Mouse (Mus musculus): ENCODE measurements around the gene Fgfr2. TPM values are rescaled to one million over a fixed set of nuclear protein-coding genes. Genes with fewer than 3 reads are reported as not detected.
"Not testable (repeated sequence)": the region's sequence is repeated elsewhere in the genome, so short reads cannot be mapped to it uniquely, and the experiment has no call there.

Fgfr2 gene
- polyA plus RNA-seq, 1 experiment from 2014 or later, result 133 TPM

DNA sequence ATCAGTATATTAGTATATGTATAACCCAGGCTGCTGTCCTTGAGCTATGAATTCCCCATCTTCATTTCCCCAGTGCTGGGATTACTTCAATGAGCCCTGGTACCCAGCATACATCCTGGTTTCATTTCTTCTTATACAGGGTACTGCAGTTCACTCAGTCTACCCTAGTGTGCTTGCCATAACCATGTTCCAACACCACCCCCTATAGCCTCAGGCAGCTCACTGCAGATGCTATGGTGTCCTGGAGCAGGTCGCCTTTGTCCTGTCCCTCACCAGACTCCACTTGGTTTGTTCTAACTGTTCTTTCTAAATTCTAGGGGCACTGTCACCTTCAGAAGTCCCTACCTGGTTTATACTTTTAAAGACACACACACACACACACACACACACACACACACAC is 2080.5 kb downstream of the Fgfr2 start:
- no peaks in the 10 kb centered on the region for H3K27me3 ChIP-seq (ENCODE audit: control insufficient read depth, insufficient read depth, low read length)
- no peak for ATAC-seq (ENCODE audit: low FRiP score, low TSS enrichment)
- H3K4me3 ChIP-seq (ENCODE audit: low read length), result no peak overlapping the region
- no peak overlapping the region for H3K9ac ChIP-seq (ENCODE audit: low read depth, low read length)
- WGBS, result 52% methylated on average over 1 of the region's 1 CpGs
- no peaks in the 10 kb centered on the region for H3K36me3 ChIP-seq (ENCODE audit: control insufficient read depth, insufficient read depth, low read length)
- H3K9me3 ChIP-seq (ENCODE audit: control insufficient read depth, low read length), result no peaks in the 10 kb centered on the region
- H3K4me2 ChIP-seq (replicated peaks; ENCODE audit: low read depth, low read length), result no peak overlapping the region
- H3K27ac ChIP-seq (ENCODE audit: low read depth, low read length), result no peak overlapping the region
- H3K4me1 ChIP-seq (ENCODE audit: control insufficient read depth, insufficient read depth, low read length), result no peaks in the 10 kb centered on the region

DNA sequence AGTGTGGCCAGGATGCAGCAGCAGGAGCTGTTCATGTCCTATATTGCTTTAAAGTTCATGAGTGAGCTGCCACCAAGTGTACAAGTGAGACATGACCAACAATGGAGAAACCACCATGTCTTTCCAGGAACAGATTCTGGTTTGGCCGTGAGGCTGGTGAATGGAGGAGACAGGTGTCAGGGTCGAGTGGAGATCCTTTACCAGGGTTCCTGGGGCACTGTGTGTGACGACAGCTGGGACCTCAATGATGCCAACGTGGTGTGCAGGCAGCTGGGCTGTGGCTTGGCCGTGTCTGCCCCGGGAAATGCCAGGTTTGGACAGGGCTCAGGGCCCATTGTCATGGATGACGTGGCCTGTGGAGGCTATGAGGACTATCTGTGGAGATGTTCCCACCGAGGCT is 2082.4 kb downstream of the Fgfr2 start:
- H3K4me1 ChIP-seq (ENCODE audit: control insufficient read depth, insufficient read depth, low read length); H3K9ac ChIP-seq (ENCODE audit: low read depth, low read length); H3K27ac ChIP-seq (ENCODE audit: low read depth, low read length); H3K4me2 ChIP-seq (replicated peaks; ENCODE audit: low read depth, low read length); H3K36me3 ChIP-seq (ENCODE audit: control insufficient read depth, insufficient read depth, low read length); H3K9me3 ChIP-seq (ENCODE audit: control insufficient read depth, low read length); H3K27me3 ChIP-seq (ENCODE audit: control insufficient read depth, insufficient read depth, low read length); H3K4me3 ChIP-seq (ENCODE audit: low read length); ATAC-seq (ENCODE audit: low FRiP score, low TSS enrichment): not testable (repeated sequence)
- WGBS, result 88% methylated on average over 8 of the region's 8 CpGs

DNA sequence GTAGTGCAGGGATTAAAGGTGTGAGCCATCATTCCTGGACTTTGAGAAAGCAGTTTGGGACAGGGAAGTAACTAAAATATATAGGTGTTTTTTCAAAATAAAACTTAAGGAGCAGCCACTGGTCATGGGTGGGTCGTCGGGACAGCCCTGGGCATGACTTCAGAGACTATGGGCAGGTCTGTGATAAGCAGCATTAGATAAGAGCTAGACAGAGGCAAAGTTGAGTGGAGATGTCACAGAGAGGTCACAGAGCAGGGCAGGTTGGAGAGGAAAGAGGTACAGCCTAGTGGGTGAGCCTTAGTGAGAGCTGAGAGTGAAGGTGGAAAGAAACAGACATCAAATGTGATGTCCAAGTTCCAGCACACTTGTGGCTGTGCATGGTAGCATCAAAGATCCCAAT is 2086.1 kb downstream of the Fgfr2 start:
- 90% methylated on average over 2 of the region's 2 CpGs for WGBS
- Histone ChIP-seq H3K27me3 (ENCODE audit: control insufficient read depth, insufficient read depth, low read length) (no peaks in the 10 kb centered on the region), H3K9ac (ENCODE audit: low read depth, low read length) (no peak overlapping the region), H3K4me3 (ENCODE audit: low read length) (no peak overlapping the region), H3K9me3 (ENCODE audit: control insufficient read depth, low read length) (no peaks in the 10 kb centered on the region), H3K4me1 (ENCODE audit: control insufficient read depth, insufficient read depth, low read length) (no peaks in the 10 kb centered on the region), H3K27ac (ENCODE audit: low read depth, low read length) (no peak overlapping the region), H3K4me2 (replicated peaks; ENCODE audit: low read depth, low read length) (no peak overlapping the region), H3K36me3 (ENCODE audit: control insufficient read depth, insufficient read depth, low read length) (no peaks in the 10 kb centered on the region)
- ATAC-seq (ENCODE audit: low FRiP score, low TSS enrichment), result no peak

DNA sequence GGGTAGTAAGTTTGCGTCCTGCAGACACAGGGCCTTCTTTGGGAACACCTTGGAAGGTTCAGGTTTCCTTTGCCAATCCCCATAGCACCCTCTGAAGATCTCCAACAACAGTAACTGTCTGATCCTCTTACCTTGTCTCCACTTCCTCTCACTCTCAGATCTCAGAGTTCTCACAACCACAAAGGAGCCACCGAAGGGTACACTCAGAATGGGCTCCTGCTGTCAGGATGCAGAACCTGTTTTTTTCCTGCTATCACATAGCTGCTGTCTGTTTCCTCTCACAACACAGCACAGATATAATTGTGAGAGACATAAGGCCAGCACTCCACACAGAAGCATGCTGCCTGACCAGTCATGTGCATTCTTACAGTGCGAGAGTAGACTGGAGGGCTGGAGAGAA is 2086.8 kb downstream of the Fgfr2 start:
- Histone ChIP-seq H3K9me3 (ENCODE audit: control insufficient read depth, low read length) (no peaks in the 10 kb centered on the region), H3K9ac (ENCODE audit: low read depth, low read length) (no peak overlapping the region), H3K4me2 (replicated peaks; ENCODE audit: low read depth, low read length) (no peak overlapping the region), H3K27me3 (ENCODE audit: control insufficient read depth, insufficient read depth, low read length) (no peaks in the 10 kb centered on the region), H3K4me3 (ENCODE audit: low read length) (no peak overlapping the region), H3K27ac (ENCODE audit: low read depth, low read length) (no peak overlapping the region), H3K4me1 (ENCODE audit: control insufficient read depth, insufficient read depth, low read length) (no peaks in the 10 kb centered on the region), H3K36me3 (ENCODE audit: control insufficient read depth, insufficient read depth, low read length) (no peaks in the 10 kb centered on the region)
- ATAC-seq (ENCODE audit: low FRiP score, low TSS enrichment), result no peak
- 85% methylated on average over 3 of the region's 3 CpGs for WGBS

DNA sequence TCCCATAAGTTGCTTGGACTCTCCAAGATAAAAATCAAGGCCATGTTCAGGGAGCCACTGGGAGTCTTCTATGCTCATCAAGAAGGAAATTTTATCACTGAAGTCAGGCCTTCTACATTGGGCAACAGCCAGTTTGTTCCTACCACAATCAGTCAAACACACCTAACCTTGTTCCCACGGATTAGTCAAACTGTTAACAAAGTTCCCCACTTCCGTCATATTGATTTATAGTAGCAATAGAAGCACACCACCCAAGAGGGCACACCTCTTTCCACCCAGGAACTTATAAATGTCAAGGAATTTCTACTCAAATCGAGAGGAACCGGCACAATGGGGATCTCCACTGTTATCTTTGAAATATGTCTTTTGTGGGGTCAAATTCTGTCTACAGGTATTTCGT is 2091.4 kb downstream of the Fgfr2 start, which contains the start of gene Dmbt1:
Dmbt1 (plus strand) TSS at position 299 of the 400 bp plus-strand sequence.
- ATAC-seq (ENCODE audit: low FRiP score, low TSS enrichment), result no peak
- Histone ChIP-seq H3K4me3 (ENCODE audit: low read length) (no peak within 1 kb of the TSS), H3K4me1 (ENCODE audit: control insufficient read depth, insufficient read depth, low read length) (no peaks in the 10 kb centered on the region), H3K4me2 (replicated peaks; ENCODE audit: low read depth, low read length) (no peak within 1 kb of the TSS), H3K27me3 (ENCODE audit: control insufficient read depth, insufficient read depth, low read length) (no peaks in the 10 kb centered on the region), H3K9ac (ENCODE audit: low read depth, low read length) (no peak within 1 kb of the TSS), H3K9me3 (ENCODE audit: control insufficient read depth, low read length) (no peaks in the 10 kb centered on the region), H3K36me3 (ENCODE audit: control insufficient read depth, insufficient read depth, low read length) (no peaks in the 10 kb centered on the region), H3K27ac (ENCODE audit: low read depth, low read length) (no peak within 1 kb of the TSS)
- WGBS, result 65% methylated on average over 5 of the region's 5 CpGs

DNA sequence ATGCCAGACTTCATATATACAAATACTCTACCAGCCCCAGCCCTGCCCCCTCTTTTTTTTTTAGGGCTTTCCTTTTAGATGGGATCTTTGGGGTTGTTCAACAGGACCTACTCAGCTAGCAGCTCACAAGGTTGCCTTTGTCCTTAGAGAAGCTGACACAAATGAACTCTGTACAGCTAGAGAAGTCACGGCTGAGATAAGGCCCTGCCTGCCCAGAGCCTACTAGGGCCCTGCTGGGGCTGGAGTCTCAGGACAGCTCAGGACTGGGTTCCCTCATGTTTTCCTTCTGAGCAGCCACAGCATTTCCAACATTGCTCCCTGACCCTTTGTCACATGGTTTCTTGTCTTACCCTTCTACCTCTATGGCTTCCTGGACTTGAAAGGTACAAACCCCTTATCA is 2095.6 kb downstream of the Fgfr2 start:
- H3K27me3 ChIP-seq (ENCODE audit: control insufficient read depth, insufficient read depth, low read length), result no peaks in the 10 kb centered on the region
- no peaks in the 10 kb centered on the region for H3K4me1 ChIP-seq (ENCODE audit: control insufficient read depth, insufficient read depth, low read length)
- no peak overlapping the region for H3K4me2 ChIP-seq (replicated peaks; ENCODE audit: low read depth, low read length)
- no peak overlapping the region for H3K9ac ChIP-seq (ENCODE audit: low read depth, low read length)
- no peaks in the 10 kb centered on the region for H3K36me3 ChIP-seq (ENCODE audit: control insufficient read depth, insufficient read depth, low read length)
- ATAC-seq (ENCODE audit: low FRiP score, low TSS enrichment), result no peak
- H3K9me3 ChIP-seq (ENCODE audit: control insufficient read depth, low read length), result no peaks in the 10 kb centered on the region
- no peak overlapping the region for H3K27ac ChIP-seq (ENCODE audit: low read depth, low read length)
- WGBS, result 81% methylated on average over 1 of the region's 1 CpGs
- no peak overlapping the region for H3K4me3 ChIP-seq (ENCODE audit: low read length)

DNA sequence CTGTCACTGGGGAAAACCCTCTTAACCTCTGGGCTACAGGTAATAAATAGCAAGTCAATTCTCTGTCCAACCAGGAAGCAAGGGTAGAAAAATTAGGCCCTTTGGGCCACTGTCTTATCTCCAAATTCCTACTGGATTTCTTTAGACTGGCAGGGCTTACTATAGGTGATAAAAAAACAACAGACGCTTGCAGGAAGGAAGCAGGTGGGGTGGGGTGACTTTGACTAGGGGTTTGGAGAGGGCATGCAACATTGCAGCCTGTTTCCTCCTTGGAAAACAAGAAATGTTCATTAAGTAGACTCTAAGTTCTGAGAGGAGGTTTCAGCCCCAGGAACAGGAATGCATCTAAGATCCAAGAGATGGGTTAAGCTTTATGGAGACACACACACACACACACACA is 2098.3 kb downstream of the Fgfr2 start:
- Histone ChIP-seq H3K4me1 (ENCODE audit: control insufficient read depth, insufficient read depth, low read length) (no peaks in the 10 kb centered on the region), H3K9me3 (ENCODE audit: control insufficient read depth, low read length) (no peaks in the 10 kb centered on the region), H3K4me2 (replicated peaks; ENCODE audit: low read depth, low read length) (no peak overlapping the region), H3K36me3 (ENCODE audit: control insufficient read depth, insufficient read depth, low read length) (no peaks in the 10 kb centered on the region), H3K27me3 (ENCODE audit: control insufficient read depth, insufficient read depth, low read length) (no peaks in the 10 kb centered on the region), H3K9ac (ENCODE audit: low read depth, low read length) (no peak overlapping the region), H3K4me3 (ENCODE audit: low read length) (no peak overlapping the region), H3K27ac (ENCODE audit: low read depth, low read length) (no peak overlapping the region)
- WGBS, result 45% methylated on average over 1 of the region's 1 CpGs
- ATAC-seq (ENCODE audit: low FRiP score, low TSS enrichment), result no peak

DNA sequence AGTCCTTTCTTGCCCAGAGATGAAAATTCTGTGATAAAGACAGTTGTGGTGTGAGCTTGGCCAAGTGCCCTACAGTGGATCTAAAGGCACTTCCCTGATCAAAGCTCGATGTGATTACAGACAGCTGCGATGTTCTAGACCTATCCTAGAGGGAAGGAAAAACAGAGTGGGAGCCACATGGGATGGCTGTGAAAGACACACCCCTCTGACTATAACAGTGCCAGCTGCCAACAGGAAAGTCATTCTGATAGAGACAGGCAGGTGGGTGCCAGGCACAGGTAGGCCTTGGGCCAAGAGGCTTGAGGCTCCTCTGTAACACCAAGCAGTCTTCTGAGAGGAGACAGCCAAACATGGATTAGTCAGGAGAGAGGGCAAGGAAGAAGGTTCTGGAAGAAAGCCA is 2104.0 kb downstream of the Fgfr2 start:
- Histone ChIP-seq H3K4me3 (ENCODE audit: low read length) (no peak overlapping the region), H3K9me3 (ENCODE audit: control insufficient read depth, low read length) (peaks cover 3% of the 10 kb centered on the region; the same call in 1 of the 2 replicates), H3K27ac (ENCODE audit: low read depth, low read length) (no peak overlapping the region), H3K4me2 (replicated peaks; ENCODE audit: low read depth, low read length) (no peak overlapping the region), H3K36me3 (ENCODE audit: control insufficient read depth, insufficient read depth, low read length) (no peaks in the 10 kb centered on the region), H3K9ac (ENCODE audit: low read depth, low read length) (no peak overlapping the region), H3K4me1 (ENCODE audit: control insufficient read depth, insufficient read depth, low read length) (no peaks in the 10 kb centered on the region), H3K27me3 (ENCODE audit: control insufficient read depth, insufficient read depth, low read length) (no peaks in the 10 kb centered on the region)
- ATAC-seq (ENCODE audit: low FRiP score, low TSS enrichment), result no peak
- 89% methylated on average over 2 of the region's 2 CpGs for WGBS

DNA sequence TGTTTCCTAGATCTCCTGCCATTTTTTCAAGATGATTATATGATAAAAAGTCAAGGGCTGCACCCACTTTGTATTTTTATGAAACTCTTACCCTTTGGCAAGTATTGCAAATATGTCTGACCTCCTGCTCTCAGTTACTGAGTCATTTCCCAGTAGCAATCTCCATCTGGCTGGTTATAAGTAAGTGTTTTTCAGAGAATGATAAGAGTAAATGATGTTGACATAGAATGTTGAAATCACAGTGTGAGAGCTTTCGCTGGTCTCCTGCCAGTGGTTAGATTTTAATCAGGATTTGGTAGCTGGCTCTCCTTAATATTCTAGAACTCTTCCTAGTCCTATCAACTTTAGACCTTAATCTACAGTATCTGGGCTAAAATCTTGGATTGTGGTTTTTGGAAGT is 2111.2 kb downstream of the Fgfr2 start:
- Histone ChIP-seq H3K9ac (ENCODE audit: low read depth, low read length) (no peak overlapping the region), H3K4me1 (ENCODE audit: control insufficient read depth, insufficient read depth, low read length) (no peaks in the 10 kb centered on the region), H3K4me2 (replicated peaks; ENCODE audit: low read depth, low read length) (no peak overlapping the region), H3K27me3 (ENCODE audit: control insufficient read depth, insufficient read depth, low read length) (no peaks in the 10 kb centered on the region), H3K36me3 (ENCODE audit: control insufficient read depth, insufficient read depth, low read length) (no peaks in the 10 kb centered on the region), H3K27ac (ENCODE audit: low read depth, low read length) (no peak overlapping the region), H3K4me3 (ENCODE audit: low read length) (no peak overlapping the region), H3K9me3 (ENCODE audit: control insufficient read depth, low read length) (peaks cover 5% of the 10 kb centered on the region; the same call in 1 of the 2 replicates)
- ATAC-seq (ENCODE audit: low FRiP score, low TSS enrichment), result no peak
- WGBS, result 76% methylated on average over 1 of the region's 1 CpGs

DNA sequence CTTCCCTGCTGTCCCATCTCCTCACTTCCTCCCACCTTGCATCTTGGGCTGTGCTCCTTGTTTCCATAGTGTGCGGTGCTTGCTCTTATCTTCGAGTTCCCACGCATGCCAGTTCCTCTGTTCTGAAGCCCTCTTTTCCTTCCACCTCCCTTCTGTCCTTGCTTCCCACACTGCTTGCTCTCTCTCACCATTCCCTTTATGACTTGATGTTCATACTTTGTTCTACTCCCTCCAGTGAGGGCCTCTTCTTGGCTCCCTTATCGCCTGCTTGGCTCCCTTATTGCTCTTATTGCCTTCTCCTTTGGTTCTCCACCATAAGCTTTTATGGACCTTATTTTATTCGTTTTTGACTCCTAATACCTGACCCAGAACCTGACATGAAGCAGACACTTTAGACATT is 2114.0 kb downstream of the Fgfr2 start:
- 79% methylated on average over 5 of the region's 5 CpGs for WGBS
- H3K4me2 ChIP-seq (replicated peaks; ENCODE audit: low read depth, low read length), result no peak overlapping the region
- no peak for ATAC-seq (ENCODE audit: low FRiP score, low TSS enrichment)

More for the DNA sequence above, 2114.0 kb downstream of the Fgfr2 start:
- Histone ChIP-seq H3K36me3 (ENCODE audit: control insufficient read depth, insufficient read depth, low read length) (no peaks in the 10 kb centered on the region), H3K27me3 (ENCODE audit: control insufficient read depth, insufficient read depth, low read length) (no peaks in the 10 kb centered on the region), H3K27ac (ENCODE audit: low read depth, low read length) (no peak overlapping the region), H3K9me3 (ENCODE audit: control insufficient read depth, low read length) (peaks cover 17% of the 10 kb centered on the region), H3K4me3 (ENCODE audit: low read length) (no peak overlapping the region), H3K9ac (ENCODE audit: low read depth, low read length) (no peak overlapping the region), H3K4me1 (ENCODE audit: control insufficient read depth, insufficient read depth, low read length) (no peaks in the 10 kb centered on the region)

Data from kidney, embryonic 14.5 days (tissue).